Mouse (Mus musculus): Measurements from ENCODE around the gene 2200002D01Rik.
A peak's percentile ranks its signal among the peaks of the same experiment; 100 is the strongest.

2200002D01Rik gene

GRCm38 (mm10) chr7:29279261-29279660 is 31.0 kb upstream of the 2200002D01Rik start:
- DNase-seq = peak; percentile 57

- DNase-seq = no peak
Observed at GRCm38 (mm10) chr7:29277510-29277909, 29.2 kb upstream of the 2200002D01Rik start.

GRCm38 (mm10) chr7:29276715-29277114 is 28.4 kb upstream of the 2200002D01Rik start:
- DNase-seq = no peak

- DNase-seq = no peak
Observed at GRCm38 (mm10) chr7:29271687-29272465, 23.6 kb upstream of the 2200002D01Rik start.

GRCm38 (mm10) chr7:29270445-29270844 is 22.2 kb upstream of the 2200002D01Rik start:
- no peak for DNase-seq

- no peak for DNase-seq
Observed at GRCm38 (mm10) chr7:29266931-29267330, 18.7 kb upstream of the 2200002D01Rik start.

GRCm38 (mm10) chr7:29265636-29266035 is 17.4 kb upstream of the 2200002D01Rik start:
- DNase-seq = no peak

- DNase-seq = no peak
Observed at GRCm38 (mm10) chr7:29263831-29264230, 15.6 kb upstream of the 2200002D01Rik start.

GRCm38 (mm10) chr7:29262151-29262550 is 13.9 kb upstream of the 2200002D01Rik start:
- DNase-seq = no peak

- DNase-seq = peak; percentile 61
Observed at GRCm38 (mm10) chr7:29259781-29260730, 11.8 kb upstream of the 2200002D01Rik start.

- DNase-seq = no peak
Observed at GRCm38 (mm10) chr7:29257368-29257767, 9.1 kb upstream of the 2200002D01Rik start.

- no peak for DNase-seq
Observed at GRCm38 (mm10) chr7:29255875-29256274, 7.6 kb upstream of the 2200002D01Rik start.

- DNase-seq = no peak
Observed at GRCm38 (mm10) chr7:29253842-29254241, 5.6 kb upstream of the 2200002D01Rik start.

GRCm38 (mm10) chr7:29251166-29251565 is 2.9 kb upstream of the 2200002D01Rik start:
- peak; percentile 77 for DNase-seq

GRCm38 (mm10) chr7:29247706-29248105 is 560 bp downstream of the 2200002D01Rik start:
- DNase-seq = peak; percentile 45

- peak; percentile 90 for DNase-seq
Observed at GRCm38 (mm10) chr7:29247314-29247700, 959 bp downstream of the 2200002D01Rik start.

- DNase-seq = no peak
Observed at GRCm38 (mm10) chr7:29246619-29247313, 1.5 kb downstream of the 2200002D01Rik start.

- no peak for DNase-seq
Observed at GRCm38 (mm10) chr7:29246015-29246414, 2.3 kb downstream of the 2200002D01Rik start.

- peak; percentile 58 for DNase-seq
Observed at GRCm38 (mm10) chr7:29244732-29245416, 3.4 kb downstream of the 2200002D01Rik start.

GRCm38 (mm10) chr7:29238019-29238967 is 10.0 kb downstream of the 2200002D01Rik start, which contains the start of gene Yif1b:
Yif1b (plus strand) TSS chr7:29238329.
- DNase-seq = peak; percentile 99

GRCm38 (mm10) chr7:29237596-29237995 is 10.7 kb downstream of the 2200002D01Rik start:
- DNase-seq = peak; percentile 37
